Mouse (Mus musculus) limb, embryonic 12.5 days (tissue): ENCODE measurements around the gene Dnajb13. TPM values are rescaled to one million over a fixed set of nuclear protein-coding genes. Genes with fewer than 3 reads are reported as not detected.

ENCODE experiments used
- polyA plus RNA-seq: library from polyadenylated mRNA; unstranded; fragments of >200 nt; fragmentation: Nextera tagmentation; extraction: Ambion mirVana; gene quantifications from 2 replicates; pipeline ENCODE4 v1.2.1, GENCODE M21; 2016

Gene Dnajb13
- polyA plus RNA-seq, 1 experiment from 2014 or later: 0.35 TPM

Other genes with a start within 250 kb of the Dnajb13 start
- gene P4ha3, start 229.4 kb downstream of the Dnajb13 start, polyA plus RNA-seq: 6.7 and 11.1 TPM in 2 replicates
- 37.7 and 40.4 TPM in 2 replicates for gene C2cd3, start 142.7 kb downstream of the Dnajb13 start, polyA plus RNA-seq
- 53.8 and 60.6 TPM in 2 replicates for gene Ppme1, start 142.7 kb downstream of the Dnajb13 start, polyA plus RNA-seq
- not detected in 2 replicates for gene Ucp3, start 42.0 kb downstream of the Dnajb13 start, polyA plus RNA-seq
- 154 and 169 TPM in 2 replicates for gene Ucp2, start 21.6 kb downstream of the Dnajb13 start, polyA plus RNA-seq
- 15.7 and 21.3 TPM in 2 replicates for gene Coa4, start 22.1 kb upstream of the Dnajb13 start, polyA plus RNA-seq
- 107 and 117 TPM in 2 replicates for gene Rab6a, start 92.5 kb upstream of the Dnajb13 start, polyA plus RNA-seq
- 59.5 and 66.2 TPM in 2 replicates for gene Mrpl48, start 93.3 kb upstream of the Dnajb13 start, polyA plus RNA-seq
- gene Plekhb1, start 147.5 kb upstream of the Dnajb13 start, polyA plus RNA-seq: 1.4 and 2.6 TPM in 2 replicates
- gene Fam168a, start 191.7 kb upstream of the Dnajb13 start, polyA plus RNA-seq: 42.7 and 54.1 TPM in 2 replicates